ENCODE assay signal across 14 mouse cellular contexts in genomic region chr19:6268670-6269132, GRCm38 (mm10). TPM values are rescaled to one million over a fixed set of nuclear protein-coding genes. Genes with fewer than 3 reads are reported as not detected.
DNase-seq lines count a peak whose midpoint lies in the region; ATAC-seq and TF ChIP-seq lines count a peak whose summit lies in the region.
"Had no signal": no experiment of that assay in that cellular context is flagged by ENCODE, and none has a peak within 500 bp of the region (broad histone marks: within the 10 kb centered on the region; RNA-seq: fewer than 3 reads in every experiment).

No protein-coding gene starts in this region.

- no peak overlapping the region for H3K4me3 ChIP-seq in embryonic facial prominence, embryonic 13.5 days
- no peak overlapping the region for H3K4me3 ChIP-seq in embryonic facial prominence, embryonic 10.5 days
- H3K4me3 ChIP-seq in bone marrow, adult 2 months (replicated peaks; ENCODE audit: control insufficient read depth, low read depth, low read length), result no peak overlapping the region
- no peak overlapping the region for H3K4me3 ChIP-seq in limb, embryonic 10.5 days
- no peak overlapping the region for H3K4me3 ChIP-seq in forebrain, embryonic 16.5 days (replicated peaks; ENCODE audit: low read length)
- H3K4me3 ChIP-seq: heart, embryonic 15.5 days; hindbrain, embryonic 13.5 days had no signal

- H3K9me3 ChIP-seq in embryonic facial prominence, embryonic 13.5 days, result no peaks in the 10 kb centered on the region
- no peaks in the 10 kb centered on the region for H3K9me3 ChIP-seq in embryonic facial prominence, embryonic 10.5 days
- H3K9me3 ChIP-seq in limb, embryonic 10.5 days (replicated peaks), result no peaks in the 10 kb centered on the region
- H3K9me3 ChIP-seq in forebrain, embryonic 16.5 days (ENCODE audit: control insufficient read depth, low read length), result no peaks in the 10 kb centered on the region
- H3K9me3 ChIP-seq: heart, embryonic 15.5 days; hindbrain, embryonic 13.5 days had no signal

- TF ChIP-seq POLR2A in bone marrow, adult 2 months (IDR thresholded peaks at IDR 0.05; ENCODE audit: borderline replicate concordance, control insufficient read depth, low read depth, low read length), result no peak

- H3K27ac ChIP-seq in embryonic facial prominence, embryonic 13.5 days, result no peak overlapping the region
- no peak overlapping the region for H3K27ac ChIP-seq in embryonic facial prominence, embryonic 10.5 days (replicated peaks)
- peak overlapping the region; percentile 77; the same call in 1 of the 2 replicates for H3K27ac ChIP-seq in bone marrow, adult 2 months (ENCODE audit: control insufficient read depth, insufficient read depth, low read depth, low read length, poor library complexity)
- H3K27ac ChIP-seq in limb, embryonic 10.5 days, result no peak overlapping the region
- no peak overlapping the region for H3K27ac ChIP-seq in forebrain, embryonic 16.5 days (ENCODE audit: low read length)
- H3K27ac ChIP-seq: heart, embryonic 15.5 days; hindbrain, embryonic 13.5 days; macrophage had no signal

- H3K9ac ChIP-seq in embryonic facial prominence, embryonic 13.5 days, result peak overlapping the region; percentile 32; the same call in 1 of the 2 replicates
- no peak overlapping the region for H3K9ac ChIP-seq in forebrain, embryonic 16.5 days (replicated peaks; ENCODE audit: low read depth, low read length)
- H3K9ac ChIP-seq: forebrain, postnatal 0 days; heart, embryonic 15.5 days; hindbrain, embryonic 13.5 days had no signal

- DNase-seq in embryonic facial prominence, embryonic 10.5 days (ENCODE audit: low spot score), result no peak
- peak; percentile 91 for DNase-seq in 416B (ENCODE audit: low read depth)
- DNase-seq in lung, postnatal 36 days, result peak; percentile 84
- no peak for DNase-seq in limb, embryonic 10.5 days (ENCODE audit: low spot score)
- DNase-seq in Muller cell, postnatal 12 days (ENCODE audit: inconsistent ontology term), result no peak

- H3K36me3 ChIP-seq in embryonic facial prominence, embryonic 13.5 days, result no peaks in the 10 kb centered on the region
- H3K36me3 ChIP-seq in embryonic facial prominence, embryonic 10.5 days (replicated peaks), result no peaks in the 10 kb centered on the region
- H3K36me3 ChIP-seq in limb, embryonic 10.5 days, result no peaks in the 10 kb centered on the region
- H3K36me3 ChIP-seq in forebrain, embryonic 16.5 days (ENCODE audit: control insufficient read depth, insufficient read depth), result no peaks in the 10 kb centered on the region
- H3K36me3 ChIP-seq: heart, embryonic 15.5 days; hindbrain, embryonic 13.5 days had no signal

- no peak for ATAC-seq in embryonic facial prominence, embryonic 13.5 days (ENCODE audit: insufficient number of reproducible peaks, insufficient read depth, low FRiP score, low TSS enrichment, low read depth)
- ATAC-seq in forebrain, embryonic 16.5 days, result no peak

- no peak for TF ChIP-seq CTCF in bone marrow, adult 2 months (IDR thresholded peaks at IDR 0.05; ENCODE audit: control insufficient read depth, insufficient read depth, low read length)

- no peaks in the 10 kb centered on the region; the same call in 1 of the 2 replicates for H3K27me3 ChIP-seq in embryonic facial prominence, embryonic 13.5 days
- H3K27me3 ChIP-seq in embryonic facial prominence, embryonic 10.5 days (replicated peaks; ENCODE audit: low read depth, poor library complexity, severe bottlenecking), result peaks cover 6% of the 10 kb centered on the region
- peaks cover 15% of the 10 kb centered on the region; the same call in 1 of the 2 replicates for H3K27me3 ChIP-seq in limb, embryonic 10.5 days (ENCODE audit: low read depth, poor library complexity, severe bottlenecking)
- H3K27me3 ChIP-seq in forebrain, embryonic 16.5 days (replicated peaks; ENCODE audit: control insufficient read depth, insufficient read depth, low read length), result no peaks in the 10 kb centered on the region
- H3K27me3 ChIP-seq: heart, embryonic 15.5 days had no signal

- WGBS in embryonic facial prominence, embryonic 13.5 days, result 76% methylated on average over 7 of the region's 7 CpGs
- WGBS in embryonic facial prominence, embryonic 10.5 days, result 84% methylated on average over 7 of the region's 7 CpGs
- WGBS in bone marrow, adult 2 months, result 45% methylated on average over 7 of the region's 7 CpGs
- 89% methylated on average over 7 of the region's 7 CpGs for WGBS in limb, embryonic 10.5 days
- WGBS in forebrain, embryonic 16.5 days, result 87% methylated on average over 7 of the region's 7 CpGs

- H3K4me1 ChIP-seq in embryonic facial prominence, embryonic 13.5 days, result no peaks in the 10 kb centered on the region
- peaks cover 12% of the 10 kb centered on the region for H3K4me1 ChIP-seq in embryonic facial prominence, embryonic 10.5 days
- peaks cover 4% of the 10 kb centered on the region; the same call in 1 of the 2 replicates for H3K4me1 ChIP-seq in bone marrow, adult 2 months (ENCODE audit: control insufficient read depth, insufficient read depth, low read length)
- H3K4me1 ChIP-seq in limb, embryonic 10.5 days, result peaks cover 23% of the 10 kb centered on the region
- H3K4me1 ChIP-seq in forebrain, embryonic 16.5 days (replicated peaks; ENCODE audit: control insufficient read depth, insufficient read depth, low read length), result 0 out of 2 replicates have a peak, but pooled peaks cover 5% of the 10 kb centered on the region
- H3K4me1 ChIP-seq: hindbrain, embryonic 13.5 days had no signal

- H3K4me2 ChIP-seq in embryonic facial prominence, embryonic 13.5 days, result no peak overlapping the region
- H3K4me2 ChIP-seq in forebrain, embryonic 16.5 days (ENCODE audit: low read length), result no peak overlapping the region
- H3K4me2 ChIP-seq: heart, embryonic 15.5 days; hindbrain, embryonic 13.5 days had no signal

RNA-seq across cellular contexts. Expression of gene Ehd1, which starts 7.8 kb away (rescaled TPM):
- polyA plus RNA-seq in embryonic facial prominence, embryonic 13.5 days (2015; fragmentation: Nextera tagmentation; extraction: Ambion mirVana), result 64.7 and 68.9 TPM in 2 replicates
- 81.8 and 83.5 TPM in 2 replicates for polyA plus RNA-seq in embryonic facial prominence, embryonic 10.5 days (2016; fragmentation: Nextera tagmentation; extraction: Ambion mirVana)
- 40.0 and 63.1 TPM in 2 replicates for polyA plus RNA-seq in bone marrow, adult 2 months (2011; ENCODE audit: insufficient read depth, insufficient read length, low replicate concordance, missing spikeins)
- 72.5 and 74.9 TPM in 2 replicates for polyA plus RNA-seq in limb, embryonic 10.5 days (2016; fragmentation: Nextera tagmentation; extraction: Ambion mirVana)
- 105 and 106 TPM in 2 replicates for polyA plus RNA-seq in forebrain, embryonic 16.5 days (2015; fragmentation: Nextera tagmentation; extraction: Ambion mirVana)

RNA-seq across cellular contexts. Expression of gene Atg2a, which starts 27.2 kb away (rescaled TPM):
- 10.3 and 10.5 TPM in 2 replicates for polyA plus RNA-seq in embryonic facial prominence, embryonic 13.5 days (2015; fragmentation: Nextera tagmentation; extraction: Ambion mirVana)
- 12.5 and 13.6 TPM in 2 replicates for polyA plus RNA-seq in embryonic facial prominence, embryonic 10.5 days (2016; fragmentation: Nextera tagmentation; extraction: Ambion mirVana)
- polyA plus RNA-seq in bone marrow, adult 2 months (2011; ENCODE audit: insufficient read depth, insufficient read length, low replicate concordance, missing spikeins), result 17.0 and 36.4 TPM in 2 replicates
- 11.4 and 13.0 TPM in 2 replicates for polyA plus RNA-seq in limb, embryonic 10.5 days (2016; fragmentation: Nextera tagmentation; extraction: Ambion mirVana)
- 11.2 and 13.1 TPM in 2 replicates for polyA plus RNA-seq in forebrain, embryonic 16.5 days (2015; fragmentation: Nextera tagmentation; extraction: Ambion mirVana)

RNA-seq across cellular contexts. Expression of gene Ppp2r5b, which starts 33.0 kb away (rescaled TPM):
- polyA plus RNA-seq in embryonic facial prominence, embryonic 13.5 days (2015; fragmentation: Nextera tagmentation; extraction: Ambion mirVana), result 26.6 and 27.9 TPM in 2 replicates
- polyA plus RNA-seq in embryonic facial prominence, embryonic 10.5 days (2016; fragmentation: Nextera tagmentation; extraction: Ambion mirVana), result 25.5 and 26.3 TPM in 2 replicates
- polyA plus RNA-seq in bone marrow, adult 2 months (2011; ENCODE audit: insufficient read depth, insufficient read length, low replicate concordance, missing spikeins), result 21.0 and 43.9 TPM in 2 replicates
- polyA plus RNA-seq in limb, embryonic 10.5 days (2016; fragmentation: Nextera tagmentation; extraction: Ambion mirVana), result 16.6 and 17.2 TPM in 2 replicates
- polyA plus RNA-seq in forebrain, embryonic 16.5 days (2015; fragmentation: Nextera tagmentation; extraction: Ambion mirVana), result 106 and 117 TPM in 2 replicates

RNA-seq across cellular contexts. Expression of gene Cdc42bpg, which starts 37.6 kb away (rescaled TPM):
- 0.91 and 0.92 TPM in 2 replicates for polyA plus RNA-seq in embryonic facial prominence, embryonic 13.5 days (2015; fragmentation: Nextera tagmentation; extraction: Ambion mirVana)
- polyA plus RNA-seq in embryonic facial prominence, embryonic 10.5 days (2016; fragmentation: Nextera tagmentation; extraction: Ambion mirVana), result 0.12 and 0.39 TPM in 2 replicates
- polyA plus RNA-seq in bone marrow, adult 2 months (2011; ENCODE audit: insufficient read depth, insufficient read length, low replicate concordance, missing spikeins), result 7.2 and 13.6 TPM in 2 replicates
- 0.15 and 0.38 TPM in 2 replicates for polyA plus RNA-seq in limb, embryonic 10.5 days (2016; fragmentation: Nextera tagmentation; extraction: Ambion mirVana)
- 0.52 and 1.1 TPM in 2 replicates for polyA plus RNA-seq in forebrain, embryonic 16.5 days (2015; fragmentation: Nextera tagmentation; extraction: Ambion mirVana)

RNA-seq across cellular contexts. Expression of gene Gpha2, which starts 42.5 kb away (rescaled TPM):
- 3.3 and 3.8 TPM in 2 replicates for polyA plus RNA-seq in embryonic facial prominence, embryonic 13.5 days (2015; fragmentation: Nextera tagmentation; extraction: Ambion mirVana)
- 0.98 and 1.3 TPM in 2 replicates for polyA plus RNA-seq in embryonic facial prominence, embryonic 10.5 days (2016; fragmentation: Nextera tagmentation; extraction: Ambion mirVana)
- not detected in 2 replicates for polyA plus RNA-seq in bone marrow, adult 2 months (2011; ENCODE audit: insufficient read depth, insufficient read length, low replicate concordance, missing spikeins)
- polyA plus RNA-seq in limb, embryonic 10.5 days (2016; fragmentation: Nextera tagmentation; extraction: Ambion mirVana), result 0.97 and 2.1 TPM in 2 replicates
- not detected in 2 replicates for polyA plus RNA-seq in forebrain, embryonic 16.5 days (2015; fragmentation: Nextera tagmentation; extraction: Ambion mirVana)
- polyA plus RNA-seq: CD4-positive, CD25-positive, alpha-beta regulatory T cell, adult 4 months; forebrain, postnatal 0 days; heart, embryonic 15.5 days; hindbrain, embryonic 13.5 days; macrophage; midbrain, postnatal 0 days had no signal

Comparison
In these comparisons a context has a peak if more than half of its experiments do, and no peak if none do; other contexts are left out.
1. DNase-seq: peak in 416B (single experiment) and lung, postnatal 36 days (single experiment); none in embryonic facial prominence, embryonic 10.5 days (single experiment), limb, embryonic 10.5 days (single experiment) and Muller cell, postnatal 12 days (single experiment).